Mouse (Mus musculus) E14TG2a.4 (cell line): ENCODE data around the gene Dusp9.

Source experiments
- CTCF ChIP-seq: conservative IDR thresholded peaks from 2 replicates; pipeline ENCODE4 v1.5.1; 2014; ENCODE audit warnings: low read length
- POU5F1 ChIP-seq: IDR thresholded peaks from 2 replicates; pipeline ENCODE4 v1.6.1; 2014; ENCODE audit warnings: low read length, borderline replicate concordance

DNA sequence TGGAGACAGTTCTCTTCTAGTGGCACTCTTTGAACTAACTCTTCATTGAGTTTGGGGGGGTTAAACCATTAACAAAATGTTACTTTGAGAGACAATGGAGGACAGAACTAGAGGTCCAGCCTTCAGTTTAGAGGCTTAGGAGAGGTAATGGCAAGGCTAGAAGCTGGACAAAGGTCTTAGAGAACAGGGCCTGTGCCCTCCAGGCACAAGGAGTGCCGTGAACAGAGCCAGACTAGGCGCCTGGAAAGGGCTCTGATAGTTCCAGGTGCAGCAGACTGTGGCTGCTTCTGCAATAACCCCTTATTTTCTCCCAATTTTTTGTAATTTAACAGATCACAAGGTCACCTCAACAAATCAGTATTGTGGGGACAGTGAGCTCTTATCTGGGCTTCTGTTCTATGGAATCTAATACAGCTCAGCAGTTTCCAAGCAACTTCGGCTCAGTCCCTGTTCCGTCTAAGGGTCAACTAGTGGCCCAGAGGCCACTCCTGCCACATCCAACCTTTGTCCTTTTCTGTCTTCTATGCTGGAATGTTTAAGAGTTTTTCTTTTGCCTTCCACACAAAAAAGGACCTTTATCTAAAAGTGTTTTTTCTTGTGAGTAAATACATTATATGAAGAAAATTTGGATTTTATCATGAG is 43.8 kb upstream of the Dusp9 start:
- no peak for TF ChIP-seq CTCF
- no peak for TF ChIP-seq POU5F1
